Mouse (Mus musculus) midbrain, embryonic 16.5 days (tissue): ENCODE results near the gene Msx2. TPM values are rescaled to one million over a fixed set of nuclear protein-coding genes. Genes with fewer than 3 reads are reported as not detected.

ENCODE experiments used
- ATAC-seq: fragments of 200-750 bp; cut with Nextera tagmentation; 2 replicates; pipeline ENCODE4 v1.8.0; 2017; ENCODE audit warnings: moderate TSS enrichment
- H3K27ac ChIP-seq: fragments of 300-500 bp; sonication (generic); 2 replicates; pipeline ENCODE4 v1.5.1; 2014; ENCODE audit warnings: mild to moderate bottlenecking, low read length, mixed read lengths
- H3K27me3 ChIP-seq: fragments of 300-500 bp; sonication (generic); 2 replicates; pipeline ENCODE4 v1.6.1; 2014; ENCODE audit warnings: low read depth, low read length, mixed read lengths; ENCODE audit not compliant: control insufficient read depth, insufficient read depth
- H3K36me3 ChIP-seq: fragments of 300-500 bp; sonication (generic); 2 replicates; pipeline ENCODE4 v1.6.1; 2014; ENCODE audit warnings: mild to moderate bottlenecking, low read length, moderate library complexity, mixed read lengths; ENCODE audit not compliant: control insufficient read depth, insufficient read depth
- H3K4me1 ChIP-seq: fragments of 300-500 bp; sonication (generic); 2 replicates; pipeline ENCODE4 v1.6.1; 2014; ENCODE audit warnings: mild to moderate bottlenecking, low read length, mixed read lengths; ENCODE audit not compliant: control insufficient read depth, insufficient read depth
- H3K4me2 ChIP-seq: fragments of 300-500 bp; sonication (generic); 2 replicates; pipeline ENCODE4 v1.6.1; 2014; ENCODE audit warnings: mild to moderate bottlenecking, low read length, mixed read lengths
- H3K4me3 ChIP-seq: fragments of 300-500 bp; sonication (generic); 2 replicates; pipeline ENCODE4 v1.5.1; 2014; ENCODE audit warnings: low read depth, mild to moderate bottlenecking, low read length, moderate library complexity, mixed read lengths
- H3K9ac ChIP-seq: fragments of 300-500 bp; sonication (generic); 2 replicates; pipeline ENCODE4 v1.6.1; 2014; ENCODE audit warnings: low read depth, low read length, mixed read lengths
- H3K9me3 ChIP-seq: fragments of 300-500 bp; sonication (generic); replicated peaks from 2 replicates; pipeline ENCODE4 v1.6.1; 2014; ENCODE audit warnings: mild to moderate bottlenecking, low read length, mixed read lengths; ENCODE audit not compliant: control insufficient read depth, poor library complexity, severe bottlenecking
- WGBS: fragments of 180-500 bp; shearing (Covaris S2); extraction: QIAGEN DNeasy Blood & Tissue Kit; methylation state at CpG from one replicate; pipeline ENCODE4 v1.1.7; 2014; 5-methylcytosine and 5-hydroxymethylcytosine counted together
- polyA plus RNA-seq: library from polyadenylated mRNA; unstranded; fragments of >200 nt; fragmentation: Nextera tagmentation; extraction: Ambion mirVana; gene quantifications from 2 replicates; pipeline ENCODE4 v1.2.1, GENCODE M21; 2015

The Msx2 gene
- polyA plus RNA-seq: 0.40 and 0.55 TPM in 2 replicates

- Histone ChIP-seq H3K36me3 (no peaks in the 10 kb centered on the region), H3K4me2 (peak within 1 kb of the TSS; percentile 54), H3K4me3 (peak within 1 kb of the TSS; percentile 31), H3K9ac (peak within 1 kb of the TSS; percentile 40), H3K27ac (no peak within 1 kb of the TSS), H3K4me1 (peaks cover 22% of the 10 kb centered on the region; the same call in 1 of the 2 replicates), H3K27me3 (peaks cover 76% of the 10 kb centered on the region), H3K9me3 (no peaks in the 10 kb centered on the region)
- WGBS: under 1% methylated on average over 38 of the region's 38 CpGs
- ATAC-seq: peak; percentile 75
Measured at GRCm38 (mm10) chr13:53472614-53473124, at the start of gene Msx2. TSS of gene Msx2 (minus strand) at chr13:53473074.

- H3K36me3 ChIP-seq: no peaks in the 10 kb centered on the region
- H3K4me3 ChIP-seq: no peak overlapping the region
- H3K27me3 ChIP-seq: no peaks in the 10 kb centered on the region
- WGBS: 46% methylated on average over 3 of the region's 3 CpGs
- H3K27ac ChIP-seq: no peak overlapping the region
- H3K9ac ChIP-seq: no peak overlapping the region
- ATAC-seq: no peak
- no peak overlapping the region for H3K4me2 ChIP-seq
- H3K4me1 ChIP-seq: peaks cover 15% of the 10 kb centered on the region
- H3K9me3 ChIP-seq: no peaks in the 10 kb centered on the region
Measured at GRCm38 (mm10) chr13:53521468-53521867, 48.6 kb upstream of the Msx2 start.

GRCm38 (mm10) chr13:53520343-53520937 is 47.6 kb upstream of the Msx2 start:
- Histone ChIP-seq H3K4me2 (no peak overlapping the region), H3K9me3 (peaks cover 5% of the 10 kb centered on the region; the same call in 1 of the 2 replicates), H3K27ac (no peak overlapping the region), H3K4me1 (peaks cover 15% of the 10 kb centered on the region), H3K9ac (no peak overlapping the region), H3K4me3 (no peak overlapping the region), H3K27me3 (no peaks in the 10 kb centered on the region), H3K36me3 (no peaks in the 10 kb centered on the region)
- 40% methylated on average over 12 of the region's 12 CpGs for WGBS
- no peak for ATAC-seq

- H3K27me3 ChIP-seq: no peaks in the 10 kb centered on the region
- no peak overlapping the region for H3K27ac ChIP-seq
- no peak for ATAC-seq
Measured at GRCm38 (mm10) chr13:53519727-53520126, 46.9 kb upstream of the Msx2 start.

GRCm38 (mm10) chr13:53518306-53518705 is 45.4 kb upstream of the Msx2 start:
- H3K4me1 ChIP-seq: peaks cover 15% of the 10 kb centered on the region
- H3K36me3 ChIP-seq: no peaks in the 10 kb centered on the region
- H3K27ac ChIP-seq: no peak overlapping the region
- WGBS: 70% methylated on average over 4 of the region's 4 CpGs
- no peak overlapping the region for H3K4me3 ChIP-seq
- no peaks in the 10 kb centered on the region for H3K27me3 ChIP-seq
- peaks cover 7% of the 10 kb centered on the region for H3K9me3 ChIP-seq
- no peak for ATAC-seq
- H3K9ac ChIP-seq: no peak overlapping the region
- H3K4me2 ChIP-seq: no peak overlapping the region

More at GRCm38 (mm10) chr13:53519727-53520126, 46.9 kb upstream of the Msx2 start:
- H3K4me1 ChIP-seq: peaks cover 15% of the 10 kb centered on the region
- no peak overlapping the region for H3K9ac ChIP-seq
- 50% methylated on average over 8 of the region's 8 CpGs for WGBS
- no peaks in the 10 kb centered on the region for H3K36me3 ChIP-seq
- H3K4me3 ChIP-seq: no peak overlapping the region
- H3K4me2 ChIP-seq: no peak overlapping the region
- H3K9me3 ChIP-seq: peaks cover 7% of the 10 kb centered on the region; the same call in 1 of the 2 replicates

- no peak overlapping the region for H3K4me2 ChIP-seq
- H3K9ac ChIP-seq: no peak overlapping the region
- no peaks in the 10 kb centered on the region for H3K27me3 ChIP-seq
- no peaks in the 10 kb centered on the region for H3K4me1 ChIP-seq
- no peak for ATAC-seq
- H3K27ac ChIP-seq: no peak overlapping the region
- H3K4me3 ChIP-seq: no peak overlapping the region
- H3K36me3 ChIP-seq: no peaks in the 10 kb centered on the region
- H3K9me3 ChIP-seq: peaks cover 7% of the 10 kb centered on the region
Measured at GRCm38 (mm10) chr13:53514574-53514973, 41.7 kb upstream of the Msx2 start.

GRCm38 (mm10) chr13:53511366-53511765 is 38.5 kb upstream of the Msx2 start:
- H3K4me3 ChIP-seq: no peak overlapping the region
- peaks cover 7% of the 10 kb centered on the region for H3K9me3 ChIP-seq
- no peak overlapping the region for H3K9ac ChIP-seq
- no peak overlapping the region for H3K27ac ChIP-seq
- H3K4me1 ChIP-seq: no peaks in the 10 kb centered on the region
- ATAC-seq: no peak
- H3K4me2 ChIP-seq: no peak overlapping the region
- no peaks in the 10 kb centered on the region for H3K36me3 ChIP-seq
- no peaks in the 10 kb centered on the region for H3K27me3 ChIP-seq
- 90% methylated on average over 2 of the region's 2 CpGs for WGBS

GRCm38 (mm10) chr13:53502406-53502805 is 29.5 kb upstream of the Msx2 start:
- H3K4me2 ChIP-seq: no peak overlapping the region
- 32% methylated on average over 6 of the region's 6 CpGs for WGBS
- no peaks in the 10 kb centered on the region; the same call in 1 of the 2 replicates for H3K27me3 ChIP-seq
- no peaks in the 10 kb centered on the region for H3K36me3 ChIP-seq
- no peaks in the 10 kb centered on the region for H3K9me3 ChIP-seq
- peaks cover 8% of the 10 kb centered on the region for H3K4me1 ChIP-seq
- H3K9ac ChIP-seq: no peak overlapping the region
- no peak overlapping the region for H3K4me3 ChIP-seq
- no peak for ATAC-seq
- H3K27ac ChIP-seq: no peak overlapping the region

GRCm38 (mm10) chr13:53501561-53502253 is 28.8 kb upstream of the Msx2 start:
- Histone ChIP-seq H3K9ac (no peak overlapping the region), H3K4me1 (peaks cover 8% of the 10 kb centered on the region), H3K27me3 (no peaks in the 10 kb centered on the region; the same call in 1 of the 2 replicates), H3K4me2 (no peak overlapping the region), H3K4me3 (no peak overlapping the region), H3K36me3 (no peaks in the 10 kb centered on the region), H3K27ac (no peak overlapping the region), H3K9me3 (no peaks in the 10 kb centered on the region)
- 6% methylated on average over 10 of the region's 10 CpGs for WGBS
- ATAC-seq: no peak
